Mouse (Mus musculus) midbrain, embryonic 16.5 days (tissue): ENCODE measurements around the gene Cops2. TPM values are rescaled to one million over a fixed set of nuclear protein-coding genes. Genes with fewer than 3 reads are reported as not detected.

Experiments used
- ATAC-seq: fragments of 200-750 bp; cut with Nextera tagmentation; 2 replicates; pipeline ENCODE4 v1.8.0; 2017; ENCODE audit warnings: moderate TSS enrichment
- H3K27ac ChIP-seq: fragments of 300-500 bp; sonication (generic); 2 replicates; pipeline ENCODE4 v1.5.1; 2014; ENCODE audit warnings: mild to moderate bottlenecking, low read length, mixed read lengths
- H3K27me3 ChIP-seq: fragments of 300-500 bp; sonication (generic); 2 replicates; pipeline ENCODE4 v1.6.1; 2014; ENCODE audit warnings: low read depth, low read length, mixed read lengths; ENCODE audit not compliant: control insufficient read depth, insufficient read depth
- H3K36me3 ChIP-seq: fragments of 300-500 bp; sonication (generic); 2 replicates; pipeline ENCODE4 v1.6.1; 2014; ENCODE audit warnings: mild to moderate bottlenecking, low read length, moderate library complexity, mixed read lengths; ENCODE audit not compliant: control insufficient read depth, insufficient read depth
- H3K4me1 ChIP-seq: fragments of 300-500 bp; sonication (generic); 2 replicates; pipeline ENCODE4 v1.6.1; 2014; ENCODE audit warnings: mild to moderate bottlenecking, low read length, mixed read lengths; ENCODE audit not compliant: control insufficient read depth, insufficient read depth
- H3K4me2 ChIP-seq: fragments of 300-500 bp; sonication (generic); 2 replicates; pipeline ENCODE4 v1.6.1; 2014; ENCODE audit warnings: mild to moderate bottlenecking, low read length, mixed read lengths
- H3K4me3 ChIP-seq: fragments of 300-500 bp; sonication (generic); 2 replicates; pipeline ENCODE4 v1.5.1; 2014; ENCODE audit warnings: low read depth, mild to moderate bottlenecking, low read length, moderate library complexity, mixed read lengths
- H3K9ac ChIP-seq: fragments of 300-500 bp; sonication (generic); 2 replicates; pipeline ENCODE4 v1.6.1; 2014; ENCODE audit warnings: low read depth, low read length, mixed read lengths
- H3K9me3 ChIP-seq: fragments of 300-500 bp; sonication (generic); replicated peaks from 2 replicates; pipeline ENCODE4 v1.6.1; 2014; ENCODE audit warnings: mild to moderate bottlenecking, low read length, mixed read lengths; ENCODE audit not compliant: control insufficient read depth, poor library complexity, severe bottlenecking
- WGBS: fragments of 180-500 bp; shearing (Covaris S2); extraction: QIAGEN DNeasy Blood & Tissue Kit; methylation state at CpG from one replicate; pipeline ENCODE4 v1.1.7; 2014; 5-methylcytosine and 5-hydroxymethylcytosine counted together
- polyA plus RNA-seq: library from polyadenylated mRNA; unstranded; fragments of >200 nt; fragmentation: Nextera tagmentation; extraction: Ambion mirVana; gene quantifications from 2 replicates; pipeline ENCODE4 v1.2.1, GENCODE M21; 2015

The Cops2 gene
- polyA plus RNA-seq, 1 experiment from 2014 or later: 60.0 TPM

DNA sequence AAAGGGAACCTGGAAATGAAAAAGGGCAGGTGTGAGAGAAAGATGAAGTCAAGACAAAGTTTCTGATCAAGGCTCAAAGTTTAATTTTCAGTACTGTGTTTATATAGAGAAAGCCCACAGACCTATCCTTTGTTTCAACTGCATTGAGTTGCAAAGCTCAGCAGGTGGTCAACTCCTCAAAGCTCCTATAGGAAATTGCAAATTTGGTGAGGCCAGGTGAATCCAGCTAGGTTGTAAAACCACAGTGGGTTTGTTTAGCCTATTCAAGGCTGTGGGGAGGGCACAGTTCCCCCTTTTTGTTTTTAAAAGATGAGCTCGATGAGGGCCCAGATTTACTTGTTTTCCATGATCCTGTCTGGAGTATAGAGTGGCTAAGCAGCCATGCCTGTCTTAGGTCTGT, 53.1 kb downstream of the Cops2 start:
- Histone ChIP-seq H3K4me2 (no peak overlapping the region), H3K4me3 (no peak overlapping the region), H3K4me1 (no peaks in the 10 kb centered on the region), H3K9ac (no peak overlapping the region), H3K27me3 (no peaks in the 10 kb centered on the region), H3K36me3 (no peaks in the 10 kb centered on the region), H3K27ac (no peak overlapping the region), H3K9me3 (no peaks in the 10 kb centered on the region)
- ATAC-seq: no peak
- 47% methylated on average over 1 of the region's 1 CpGs for WGBS

DNA sequence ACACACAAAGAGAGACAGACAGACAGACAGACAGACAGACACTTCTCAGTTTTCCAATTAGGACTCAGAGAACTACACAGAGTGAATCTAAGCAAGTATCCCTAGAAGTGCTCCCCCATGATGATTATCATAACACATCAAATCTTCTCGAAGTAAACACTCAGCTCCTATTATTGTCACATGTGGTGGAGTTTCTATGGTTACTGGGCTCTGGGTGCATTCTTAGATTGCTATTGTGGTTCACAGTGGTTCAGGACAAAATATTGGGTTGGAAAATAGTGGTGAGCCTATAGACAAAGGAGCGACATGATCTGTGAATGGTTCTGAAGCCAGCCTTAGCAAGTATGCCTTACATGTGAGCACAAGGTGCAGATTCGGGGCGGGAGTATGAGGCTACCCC, 57.0 kb downstream of the Cops2 start:
- no peaks in the 10 kb centered on the region for H3K4me1 ChIP-seq
- no peak overlapping the region for H3K27ac ChIP-seq
- 75% methylated on average over 4 of the region's 4 CpGs for WGBS
- peak; percentile 48; the same call in 1 of the 2 replicates for ATAC-seq
- H3K9ac ChIP-seq: no peak overlapping the region
- no peak overlapping the region for H3K4me3 ChIP-seq
- H3K9me3 ChIP-seq: no peaks in the 10 kb centered on the region
- no peaks in the 10 kb centered on the region for H3K27me3 ChIP-seq
- no peaks in the 10 kb centered on the region for H3K36me3 ChIP-seq
- no peak overlapping the region for H3K4me2 ChIP-seq

- 73% methylated on average over 8 of the region's 8 CpGs for WGBS
- H3K9me3 ChIP-seq: no peaks in the 10 kb centered on the region
Observed at GRCm38 (mm10) chr2:125801038-125801437, 57.9 kb downstream of the Cops2 start.

DNA sequence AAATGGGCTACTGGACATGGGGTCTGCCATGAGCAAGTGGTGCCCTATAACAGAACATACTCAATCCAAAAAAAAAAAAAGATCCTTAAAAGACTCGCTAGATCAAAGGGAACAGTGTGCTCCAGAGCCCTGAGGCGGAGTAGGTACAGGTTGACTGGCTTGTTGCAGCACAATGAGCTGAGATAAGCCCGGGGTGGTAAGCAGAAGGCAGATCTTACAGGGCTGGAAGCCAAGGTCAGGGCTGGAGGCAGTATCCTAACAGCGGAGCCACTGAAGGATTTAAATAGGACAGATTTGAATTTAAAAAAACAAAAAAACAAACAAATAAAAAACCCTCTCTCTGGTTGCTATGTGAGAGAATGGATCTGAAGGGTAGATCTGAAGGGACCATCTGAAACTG, 58.5 kb downstream of the Cops2 start:
- Histone ChIP-seq H3K4me2 (no peak overlapping the region), H3K4me1 (no peaks in the 10 kb centered on the region), H3K36me3 (no peaks in the 10 kb centered on the region), H3K9ac (no peak overlapping the region), H3K27ac (no peak overlapping the region), H3K27me3 (no peaks in the 10 kb centered on the region), H3K9me3 (no peaks in the 10 kb centered on the region), H3K4me3 (no peak overlapping the region)
- ATAC-seq: no peak
- 66% methylated on average over 4 of the region's 4 CpGs for WGBS

More at GRCm38 (mm10) chr2:125801038-125801437, 57.9 kb downstream of the Cops2 start:
- H3K9ac ChIP-seq: no peak overlapping the region
- H3K4me2 ChIP-seq: no peak overlapping the region
- no peak overlapping the region for H3K27ac ChIP-seq
- no peaks in the 10 kb centered on the region for H3K4me1 ChIP-seq
- no peaks in the 10 kb centered on the region for H3K27me3 ChIP-seq
- no peak overlapping the region for H3K4me3 ChIP-seq
- ATAC-seq: no peak
- no peaks in the 10 kb centered on the region for H3K36me3 ChIP-seq

- H3K4me1 ChIP-seq: no peaks in the 10 kb centered on the region
- ATAC-seq: no peak
- no peak overlapping the region for H3K4me2 ChIP-seq
- H3K36me3 ChIP-seq: no peaks in the 10 kb centered on the region
- H3K27me3 ChIP-seq: no peaks in the 10 kb centered on the region
- no peaks in the 10 kb centered on the region for H3K9me3 ChIP-seq
- no peak overlapping the region for H3K9ac ChIP-seq
- no peak overlapping the region for H3K27ac ChIP-seq
- H3K4me3 ChIP-seq: no peak overlapping the region
Observed at GRCm38 (mm10) chr2:125797872-125798271, 61.1 kb downstream of the Cops2 start.

- Histone ChIP-seq H3K9ac (no peak overlapping the region), H3K27me3 (no peaks in the 10 kb centered on the region), H3K36me3 (no peaks in the 10 kb centered on the region), H3K9me3 (no peaks in the 10 kb centered on the region), H3K27ac (no peak overlapping the region), H3K4me1 (no peaks in the 10 kb centered on the region), H3K4me3 (no peak overlapping the region), H3K4me2 (no peak overlapping the region)
- ATAC-seq: no peak
- WGBS: 79% methylated on average over 2 of the region's 2 CpGs
Observed at GRCm38 (mm10) chr2:125795118-125795517, 63.8 kb downstream of the Cops2 start.

GRCm38 (mm10) chr2:125794166-125794565, 64.8 kb downstream of the Cops2 start:
- Histone ChIP-seq H3K4me1 (no peaks in the 10 kb centered on the region), H3K4me2 (no peak overlapping the region), H3K27me3 (no peaks in the 10 kb centered on the region), H3K9ac (no peak overlapping the region), H3K9me3 (no peaks in the 10 kb centered on the region), H3K4me3 (no peak overlapping the region), H3K36me3 (no peaks in the 10 kb centered on the region), H3K27ac (no peak overlapping the region)
- no peak for ATAC-seq
- WGBS: 85% methylated on average over 2 of the region's 2 CpGs

DNA sequence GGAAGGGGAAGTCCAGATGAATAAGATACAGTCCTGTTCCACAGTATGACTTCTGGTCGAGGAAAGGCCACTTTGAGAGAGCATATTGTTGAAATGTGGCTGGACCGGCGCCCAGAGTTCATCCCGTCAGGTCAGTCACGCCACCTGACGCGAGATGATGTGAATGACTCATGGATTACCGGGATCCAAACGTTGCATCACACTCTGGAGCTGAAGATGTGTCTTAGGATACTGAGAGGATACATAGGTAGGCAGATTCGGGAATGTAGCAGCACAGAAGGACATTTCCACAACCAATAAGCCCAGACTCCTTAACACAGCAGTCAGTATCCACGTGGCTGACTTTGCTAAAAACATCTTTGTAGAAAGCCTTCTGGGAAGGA, 66.1 kb downstream of the Cops2 start:
- H3K9ac ChIP-seq: no peak overlapping the region
- 89% methylated on average over 11 of the region's 11 CpGs for WGBS
- no peak for ATAC-seq
- H3K36me3 ChIP-seq: no peaks in the 10 kb centered on the region
- no peaks in the 10 kb centered on the region for H3K9me3 ChIP-seq
- no peak overlapping the region for H3K27ac ChIP-seq
- no peak overlapping the region for H3K4me3 ChIP-seq
- no peaks in the 10 kb centered on the region for H3K4me1 ChIP-seq
- no peak overlapping the region for H3K4me2 ChIP-seq
- no peaks in the 10 kb centered on the region for H3K27me3 ChIP-seq

- Histone ChIP-seq H3K4me2 (no peak overlapping the region), H3K27ac (no peak overlapping the region), H3K4me3 (no peak overlapping the region), H3K27me3 (no peaks in the 10 kb centered on the region), H3K9me3 (no peaks in the 10 kb centered on the region), H3K36me3 (no peaks in the 10 kb centered on the region), H3K9ac (no peak overlapping the region), H3K4me1 (no peaks in the 10 kb centered on the region)
- 89% methylated on average over 2 of the region's 2 CpGs for WGBS
- ATAC-seq: no peak
Observed at GRCm38 (mm10) chr2:125792144-125792878, 66.6 kb downstream of the Cops2 start.
